Comparison of ENCODE assay signal across 28 mouse cellular contexts in the genomic region with DNA sequence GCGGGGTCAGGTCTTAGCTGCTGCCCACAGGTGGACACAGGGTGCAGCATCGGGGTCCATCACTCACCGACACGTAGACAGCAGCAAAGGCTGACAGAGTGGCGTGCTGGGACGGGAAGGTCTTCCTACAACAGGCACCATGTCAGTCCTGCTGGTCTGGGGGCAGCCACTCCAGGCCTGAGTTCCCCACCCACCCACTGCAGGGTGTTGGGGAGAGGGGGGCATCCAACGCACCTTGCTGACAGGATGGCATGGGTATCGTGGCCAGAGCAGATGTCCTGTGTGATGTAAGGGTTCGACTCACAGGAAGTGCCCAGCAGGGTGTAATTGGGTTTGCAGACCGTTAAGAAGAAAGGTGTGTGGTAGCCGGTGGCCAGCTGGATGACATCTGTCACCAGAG. TPM values are rescaled to one million over a fixed set of nuclear protein-coding genes. Genes with fewer than 3 reads are reported as not detected.
DNase-seq lines count a peak whose midpoint lies in the region; ATAC-seq lines count a peak whose summit lies in the region.
"Had no signal": no experiment of that assay in that cellular context is flagged by ENCODE, and none has a peak within 500 bp of the region (broad histone marks: within the 10 kb centered on the region; RNA-seq: fewer than 3 reads in every experiment).

No protein-coding gene starts in this region.

- no peak overlapping the region for H3K4me2 ChIP-seq in forebrain, embryonic 15.5 days (replicated peaks)
- no peak overlapping the region for H3K4me2 ChIP-seq in embryonic facial prominence, embryonic 13.5 days
- H3K4me2 ChIP-seq: heart, embryonic 15.5 days; limb, embryonic 13.5 days; liver, embryonic 12.5 days had no signal

- peaks cover 28% of the 10 kb centered on the region for H3K4me1 ChIP-seq in forebrain, embryonic 10.5 days
- peaks cover 47% of the 10 kb centered on the region for H3K4me1 ChIP-seq in forebrain, embryonic 15.5 days
- peaks cover 46% of the 10 kb centered on the region for H3K4me1 ChIP-seq in megakaryocyte, embryonic 14.5 days
- H3K4me1 ChIP-seq in embryonic facial prominence, embryonic 10.5 days = 0 out of 2 replicates have a peak, but pooled peaks cover 20% of the 10 kb centered on the region
- peaks cover 10% of the 10 kb centered on the region; the same call in 1 of the 2 replicates for H3K4me1 ChIP-seq in embryonic facial prominence, embryonic 13.5 days

- no peaks in the 10 kb centered on the region for H3K9me3 ChIP-seq in forebrain, embryonic 10.5 days
- no peaks in the 10 kb centered on the region for H3K9me3 ChIP-seq in forebrain, embryonic 15.5 days
- H3K9me3 ChIP-seq in megakaryocyte, embryonic 14.5 days = 0 out of 2 replicates have a peak, but pooled peaks cover 3% of the 10 kb centered on the region
- no peaks in the 10 kb centered on the region for H3K9me3 ChIP-seq in embryonic facial prominence, embryonic 10.5 days
- H3K9me3 ChIP-seq in embryonic facial prominence, embryonic 13.5 days = no peaks in the 10 kb centered on the region
- H3K9me3 ChIP-seq: heart, embryonic 15.5 days; limb, embryonic 13.5 days; liver, embryonic 12.5 days had no signal

- WGBS in forebrain, embryonic 10.5 days = 89% methylated on average over 11 of the region's 11 CpGs
- 78% methylated on average over 11 of the region's 11 CpGs for WGBS in forebrain, embryonic 15.5 days
- WGBS in embryonic facial prominence, embryonic 10.5 days = 85% methylated on average over 11 of the region's 11 CpGs
- 83% methylated on average over 11 of the region's 11 CpGs for WGBS in embryonic facial prominence, embryonic 13.5 days

- no peak for ATAC-seq in forebrain, embryonic 15.5 days (replicated peaks)
- no peak for ATAC-seq in megakaryocyte, adult 5-6 weeks (ENCODE audit: poor library complexity, severe bottlenecking)
- no peak for ATAC-seq in embryonic facial prominence, embryonic 13.5 days (ENCODE audit: insufficient number of reproducible peaks, insufficient read depth, low FRiP score, low TSS enrichment, low read depth)
- ATAC-seq: activated CD4-positive, CD25-positive, alpha-beta regulatory T cell, adult 4 months; inflammation-experienced regulatory T-cells, adult 6 months had no signal

- no peak overlapping the region for H3K27ac ChIP-seq in forebrain, embryonic 10.5 days
- H3K27ac ChIP-seq in forebrain, embryonic 15.5 days (replicated peaks) = no peak overlapping the region
- H3K27ac ChIP-seq in embryonic facial prominence, embryonic 10.5 days (replicated peaks) = no peak overlapping the region
- no peak overlapping the region for H3K27ac ChIP-seq in embryonic facial prominence, embryonic 13.5 days
- H3K27ac ChIP-seq: gastrocnemius, adult 2 months; heart, embryonic 15.5 days; kidney, postnatal 0 days; liver, embryonic 12.5 days had no signal

- no peaks in the 10 kb centered on the region for H3K27me3 ChIP-seq in forebrain, embryonic 10.5 days (ENCODE audit: poor library complexity, severe bottlenecking)
- H3K27me3 ChIP-seq in forebrain, embryonic 15.5 days = no peaks in the 10 kb centered on the region
- H3K27me3 ChIP-seq in megakaryocyte, embryonic 14.5 days (replicated peaks) = peaks cover 3% of the 10 kb centered on the region
- no peaks in the 10 kb centered on the region for H3K27me3 ChIP-seq in embryonic facial prominence, embryonic 10.5 days (replicated peaks; ENCODE audit: low read depth, poor library complexity, severe bottlenecking)
- no peaks in the 10 kb centered on the region for H3K27me3 ChIP-seq in embryonic facial prominence, embryonic 13.5 days
- H3K27me3 ChIP-seq: heart, embryonic 15.5 days; limb, embryonic 13.5 days had no signal

- H3K9ac ChIP-seq in forebrain, embryonic 15.5 days (replicated peaks) = no peak overlapping the region
- H3K9ac ChIP-seq in embryonic facial prominence, embryonic 13.5 days = no peak overlapping the region
- H3K9ac ChIP-seq: heart, embryonic 15.5 days; limb, embryonic 13.5 days; liver, embryonic 12.5 days had no signal

- no peak for DNase-seq in forebrain, embryonic 10.5 days (ENCODE audit: extremely low spot score, low spot score)
- no peak for DNase-seq in embryonic facial prominence, embryonic 10.5 days (ENCODE audit: low spot score)
- DNase-seq in urinary bladder, adult 2 months (ENCODE audit: low spot score) = no peak
- DNase-seq: adrenal gland, adult 8-10 months; heart, postnatal 4 days; layer of hippocampus, adult 9-11 months; lung, adult 18-20 months; lung, postnatal 14 days; right cerebral cortex, postnatal 4 days; thymus, postnatal 25 days had no signal

- H3K4me3 ChIP-seq in forebrain, embryonic 10.5 days = peak overlapping the region; percentile 8; the same call in 1 of the 2 replicates
- H3K4me3 ChIP-seq in forebrain, embryonic 15.5 days = no peak overlapping the region
- H3K4me3 ChIP-seq in megakaryocyte, embryonic 14.5 days (replicated peaks) = peak overlapping the region; percentile 10
- peak overlapping the region; percentile 25; the same call in 1 of the 2 replicates for H3K4me3 ChIP-seq in embryonic facial prominence, embryonic 10.5 days
- H3K4me3 ChIP-seq in embryonic facial prominence, embryonic 13.5 days = 0 out of 2 replicates have a peak overlapping the region, but pooled peaks have one; percentile 1
- H3K4me3 ChIP-seq: gastrocnemius, adult 2 months; heart, embryonic 15.5 days; limb, embryonic 13.5 days; liver, embryonic 12.5 days had no signal

- H3K36me3 ChIP-seq in forebrain, embryonic 10.5 days (replicated peaks) = peaks cover 92% of the 10 kb centered on the region
- H3K36me3 ChIP-seq in forebrain, embryonic 15.5 days = peaks cover 72% of the 10 kb centered on the region
- H3K36me3 ChIP-seq in megakaryocyte, embryonic 14.5 days (replicated peaks; ENCODE audit: low read length) = peaks cover 42% of the 10 kb centered on the region
- peaks cover 94% of the 10 kb centered on the region for H3K36me3 ChIP-seq in embryonic facial prominence, embryonic 10.5 days (replicated peaks)
- H3K36me3 ChIP-seq in embryonic facial prominence, embryonic 13.5 days = peaks cover 84% of the 10 kb centered on the region

RNA-seq across cellular contexts. Expression of gene Prtn3, which starts 7.7 kb away (rescaled TPM):
- 8.1 TPM in 2 replicates for polyA plus RNA-seq in forebrain, embryonic 10.5 days (2016; fragmentation: Nextera tagmentation; extraction: Ambion mirVana)
- polyA plus RNA-seq in forebrain, embryonic 15.5 days (2015; fragmentation: Nextera tagmentation; extraction: Ambion mirVana) = 13.5 and 15.0 TPM in 2 replicates
- polyA plus RNA-seq in megakaryocyte, embryonic 14.5 days (2012; ENCODE audit: insufficient read depth, low replicate concordance) = 96.7 and 434 TPM in 2 replicates
- 322 and 372 TPM in 2 replicates for total RNA-seq in megakaryocyte, adult 5-6 weeks (2015)
- total RNA-seq in megakaryocyte, adult 5-6 weeks (2017) = 92.6 and 97.3 TPM in 2 replicates
- 9.3 and 12.3 TPM in 2 replicates for polyA plus RNA-seq in embryonic facial prominence, embryonic 10.5 days (2016; fragmentation: Nextera tagmentation; extraction: Ambion mirVana)
- 7.3 and 8.5 TPM in 2 replicates for polyA plus RNA-seq in embryonic facial prominence, embryonic 13.5 days (2015; fragmentation: Nextera tagmentation; extraction: Ambion mirVana)
- 0.62 and 1.0 TPM in 2 replicates for polyA plus RNA-seq in urinary bladder, adult 2 months (2012; rRNA removed)
- total RNA-seq: gastrocnemius, adult 2 months; heart, postnatal 4 days had no signal
- polyA plus RNA-seq: activated CD4-positive, CD25-positive, alpha-beta regulatory T cell, adult 4 months; inflammation-experienced regulatory T-cells, adult 6 months had no signal

RNA-seq across cellular contexts. Expression of gene Plppr3, which starts 7.8 kb away (rescaled TPM):
- polyA plus RNA-seq in forebrain, embryonic 10.5 days (2016; fragmentation: Nextera tagmentation; extraction: Ambion mirVana) = 91.4 and 102 TPM in 2 replicates
- 405 and 410 TPM in 2 replicates for polyA plus RNA-seq in forebrain, embryonic 15.5 days (2015; fragmentation: Nextera tagmentation; extraction: Ambion mirVana)
- 0.80 and 16.9 TPM in 2 replicates for polyA plus RNA-seq in megakaryocyte, embryonic 14.5 days (2012; ENCODE audit: insufficient read depth, low replicate concordance)
- total RNA-seq in megakaryocyte, adult 5-6 weeks (2015) = 6.2 and 10.6 TPM in 2 replicates
- total RNA-seq in megakaryocyte, adult 5-6 weeks (2017) = 13.2 and 17.6 TPM in 2 replicates
- 123 and 139 TPM in 2 replicates for polyA plus RNA-seq in embryonic facial prominence, embryonic 10.5 days (2016; fragmentation: Nextera tagmentation; extraction: Ambion mirVana)
- polyA plus RNA-seq in embryonic facial prominence, embryonic 13.5 days (2015; fragmentation: Nextera tagmentation; extraction: Ambion mirVana) = 126 and 138 TPM in 2 replicates
- 1.8 TPM in 2 replicates for polyA plus RNA-seq in urinary bladder, adult 2 months (2012; rRNA removed)

RNA-seq across cellular contexts. Expression of gene Ptbp1, which starts 12.4 kb away (rescaled TPM):
- polyA plus RNA-seq in forebrain, embryonic 10.5 days (2016; fragmentation: Nextera tagmentation; extraction: Ambion mirVana) = 370 and 377 TPM in 2 replicates
- 108 and 120 TPM in 2 replicates for polyA plus RNA-seq in forebrain, embryonic 15.5 days (2015; fragmentation: Nextera tagmentation; extraction: Ambion mirVana)
- polyA plus RNA-seq in megakaryocyte, embryonic 14.5 days (2012; ENCODE audit: insufficient read depth, low replicate concordance) = 849 and 1,831 TPM in 2 replicates
- total RNA-seq in megakaryocyte, adult 5-6 weeks (2015) = 138 and 144 TPM in 2 replicates
- total RNA-seq in megakaryocyte, adult 5-6 weeks (2017) = 97.9 and 133 TPM in 2 replicates
- 406 and 416 TPM in 2 replicates for polyA plus RNA-seq in embryonic facial prominence, embryonic 10.5 days (2016; fragmentation: Nextera tagmentation; extraction: Ambion mirVana)
- polyA plus RNA-seq in embryonic facial prominence, embryonic 13.5 days (2015; fragmentation: Nextera tagmentation; extraction: Ambion mirVana) = 386 and 390 TPM in 2 replicates
- polyA plus RNA-seq in urinary bladder, adult 2 months (2012; rRNA removed) = 140 and 166 TPM in 2 replicates

RNA-seq across cellular contexts. Expression of gene Elane, which starts 19.4 kb away (rescaled TPM):
- polyA plus RNA-seq in forebrain, embryonic 10.5 days (2016; fragmentation: Nextera tagmentation; extraction: Ambion mirVana) = not detected in 2 replicates
- polyA plus RNA-seq in forebrain, embryonic 15.5 days (2015; fragmentation: Nextera tagmentation; extraction: Ambion mirVana) = 0.19 TPM in 1 of 2 replicates, not detected in the other
- 5.6 and 23.2 TPM in 2 replicates for polyA plus RNA-seq in megakaryocyte, embryonic 14.5 days (2012; ENCODE audit: insufficient read depth, low replicate concordance)
- 348 and 366 TPM in 2 replicates for total RNA-seq in megakaryocyte, adult 5-6 weeks (2015)
- 161 and 164 TPM in 2 replicates for total RNA-seq in megakaryocyte, adult 5-6 weeks (2017)
- polyA plus RNA-seq in embryonic facial prominence, embryonic 10.5 days (2016; fragmentation: Nextera tagmentation; extraction: Ambion mirVana) = 0.20 TPM in 1 of 2 replicates, not detected in the other
- polyA plus RNA-seq in embryonic facial prominence, embryonic 13.5 days (2015; fragmentation: Nextera tagmentation; extraction: Ambion mirVana) = 1.9 TPM in 1 of 2 replicates, not detected in the other
- polyA plus RNA-seq in urinary bladder, adult 2 months (2012; rRNA removed) = 0.19 TPM in 1 of 2 replicates, not detected in the other
- total RNA-seq: adrenal gland, adult 8-10 months; gastrocnemius, adult 2 months; heart, postnatal 4 days; left cerebral cortex, adult 18-20 months; left cerebral cortex, postnatal 25 days had no signal
- polyA plus RNA-seq: activated CD4-positive, CD25-positive, alpha-beta regulatory T cell, adult 4 months; forebrain, embryonic 11.5 days; frontal cortex, adult 2 months; inflammation-experienced regulatory T-cells, adult 6 months; kidney, adult 2 months; kidney, postnatal 0 days; large intestine, adult 2 months had no signal

RNA-seq across cellular contexts. Expression of gene Cfd, which starts 24.1 kb away (rescaled TPM):
- not detected in 2 replicates for polyA plus RNA-seq in forebrain, embryonic 10.5 days (2016; fragmentation: Nextera tagmentation; extraction: Ambion mirVana)
- polyA plus RNA-seq in forebrain, embryonic 15.5 days (2015; fragmentation: Nextera tagmentation; extraction: Ambion mirVana) = not detected in 2 replicates
- not detected in 2 replicates for polyA plus RNA-seq in megakaryocyte, embryonic 14.5 days (2012; ENCODE audit: insufficient read depth, low replicate concordance)
- total RNA-seq in megakaryocyte, adult 5-6 weeks (2015) = not detected in 2 replicates
- not detected in 2 replicates for total RNA-seq in megakaryocyte, adult 5-6 weeks (2017)
- polyA plus RNA-seq in embryonic facial prominence, embryonic 10.5 days (2016; fragmentation: Nextera tagmentation; extraction: Ambion mirVana) = not detected in 2 replicates
- not detected in 2 replicates for polyA plus RNA-seq in embryonic facial prominence, embryonic 13.5 days (2015; fragmentation: Nextera tagmentation; extraction: Ambion mirVana)
- polyA plus RNA-seq in urinary bladder, adult 2 months (2012; rRNA removed) = 564 and 1,194 TPM in 2 replicates
- total RNA-seq: left cerebral cortex, adult 18-20 months; left cerebral cortex, postnatal 25 days had no signal
- polyA plus RNA-seq: activated CD4-positive, CD25-positive, alpha-beta regulatory T cell, adult 4 months; forebrain, embryonic 11.5 days; heart, embryonic 15.5 days; inflammation-experienced regulatory T-cells, adult 6 months; limb, embryonic 13.5 days; liver, embryonic 12.5 days; stomach, embryonic 14.5 days had no signal
